Mouse (Mus musculus) thymus, adult 2 months (tissue): ENCODE measurements around the gene Gsg1l.

Experiments
- CTCF ChIP-seq: fragments of 200-500 bp; IDR thresholded peaks from 2 replicates; pipeline ENCODE4 v1.5.1; 2012; ENCODE audit warnings: mild to moderate bottlenecking, control low read depth, low read length, moderate library complexity, borderline replicate concordance; ENCODE audit not compliant: control insufficient read depth, poor library complexity, insufficient read depth; ENCODE audit errors: extremely low read depth
- POLR2A ChIP-seq: fragments of 200-500 bp; IDR thresholded peaks from 2 replicates; pipeline ENCODE4 v1.6.1; 2012; ENCODE audit warnings: mild to moderate bottlenecking, low read length, control low read depth, moderate library complexity; ENCODE audit not compliant: control insufficient read depth, poor library complexity, insufficient read depth; ENCODE audit errors: extremely low read depth

GRCm38 (mm10) chr7:126001683-126002082, 80.5 kb downstream of the Gsg1l start:
- TF ChIP-seq CTCF: no peak
- no peak for TF ChIP-seq POLR2A
